Mouse (Mus musculus) megakaryocyte, embryonic 14.5 days (primary cell): ENCODE data around the gene Klhdc8a. TPM values are rescaled to one million over a fixed set of nuclear protein-coding genes. Genes with fewer than 3 reads are reported as not detected.
A peak's percentile ranks its signal among the peaks of the same experiment; 100 is the strongest.

Experiments used
- H3K27me3 ChIP-seq: replicated peaks from 2 replicates; pipeline ENCODE3; 2012; ENCODE audit warnings: inconsistent platforms
- H3K36me3 ChIP-seq: replicated peaks from 2 replicates; pipeline ENCODE3; 2012; ENCODE audit warnings: low read length, inconsistent platforms, mixed read lengths
- H3K4me1 ChIP-seq: 2 replicates; pipeline ENCODE4 v1.6.1; 2012; ENCODE audit warnings: inconsistent platforms
- H3K4me3 ChIP-seq: replicated peaks from 2 replicates; pipeline ENCODE3; 2012; ENCODE audit warnings: moderate library complexity, mild to moderate bottlenecking, inconsistent platforms
- H3K9me3 ChIP-seq: 2 replicates; pipeline ENCODE4 v1.6.1; 2012; ENCODE audit warnings: inconsistent platforms
- FLI1 ChIP-seq: IDR thresholded peaks from 2 replicates; pipeline ENCODE4 v1.6.1; 2012; ENCODE audit warnings: low read length, inconsistent platforms, mixed read lengths
- GATA1 ChIP-seq: IDR thresholded peaks from 3 replicates; pipeline ENCODE4 v1.6.1; 2012; ENCODE audit warnings: mixed read lengths, low read length, inconsistent platforms, borderline replicate concordance
- polyA plus RNA-seq: library from polyadenylated mRNA; stranded (reverse); fragments of >175 nt; gene quantifications from 2 replicates; pipeline ENCODE4 v1.2.3, GENCODE M21; 2012; ENCODE audit warnings: low replicate concordance; ENCODE audit not compliant: insufficient read depth

Klhdc8a gene
- polyA plus RNA-seq, 1 experiment, result not detected

DNA sequence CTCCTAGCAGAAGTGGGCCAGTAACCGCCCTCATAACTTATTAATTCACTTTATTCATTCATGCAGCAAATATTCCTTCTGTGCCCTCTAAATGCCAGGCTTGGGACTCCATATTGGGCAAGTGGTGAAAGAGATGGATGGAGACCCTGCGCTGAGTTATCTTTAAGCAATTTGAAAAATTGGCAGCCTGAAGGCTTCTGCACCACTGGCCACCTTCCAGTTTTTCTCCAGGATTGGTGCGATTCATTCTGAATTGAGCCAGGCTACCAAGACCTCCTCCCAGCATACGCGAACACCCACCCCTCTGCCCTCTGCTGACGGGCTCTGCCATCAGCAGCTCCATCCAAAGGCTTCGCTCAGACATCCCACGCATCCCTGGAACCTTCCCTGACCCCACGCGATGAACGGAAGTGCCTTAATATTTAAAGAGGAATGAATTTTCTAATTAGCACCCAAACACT, 10.4 kb upstream of the Klhdc8a start:
- TF ChIP-seq GATA1, result no peak
- no peak for TF ChIP-seq FLI1
- peaks cover 84% of the 10 kb centered on the region for H3K27me3 ChIP-seq
- no peaks in the 10 kb centered on the region for H3K36me3 ChIP-seq
- H3K4me3 ChIP-seq, result no peak overlapping the region
- H3K9me3 ChIP-seq, result no peaks in the 10 kb centered on the region
- H3K4me1 ChIP-seq, result peaks cover 5% of the 10 kb centered on the region

DNA sequence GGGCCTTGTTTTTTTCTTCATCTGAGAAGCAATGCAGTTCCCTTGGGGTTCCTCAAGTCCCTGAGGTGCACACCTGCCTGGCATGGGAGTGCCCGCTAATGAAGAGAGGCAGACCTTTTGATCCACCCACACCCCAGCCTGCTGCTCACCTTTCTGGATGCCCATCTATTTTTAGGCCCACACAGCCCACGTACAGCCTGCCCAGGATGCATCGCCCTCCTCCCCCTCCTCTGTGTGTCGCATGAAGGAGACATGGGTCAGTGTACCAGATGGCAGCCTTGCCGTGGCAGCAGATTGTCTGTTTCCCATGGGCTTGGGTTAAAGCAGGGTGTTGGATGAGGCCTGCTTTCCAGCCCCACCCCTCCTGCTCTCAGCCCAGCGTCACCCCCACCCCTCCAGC, 8.5 kb upstream of the Klhdc8a start:
- TF ChIP-seq FLI1 (no peak), GATA1 (no peak)
- peak overlapping the region; percentile 19 for H3K4me3 ChIP-seq
- H3K4me1 ChIP-seq, result peaks cover 5% of the 10 kb centered on the region
- peaks cover 90% of the 10 kb centered on the region for H3K27me3 ChIP-seq
- no peaks in the 10 kb centered on the region for H3K9me3 ChIP-seq
- no peaks in the 10 kb centered on the region for H3K36me3 ChIP-seq

DNA sequence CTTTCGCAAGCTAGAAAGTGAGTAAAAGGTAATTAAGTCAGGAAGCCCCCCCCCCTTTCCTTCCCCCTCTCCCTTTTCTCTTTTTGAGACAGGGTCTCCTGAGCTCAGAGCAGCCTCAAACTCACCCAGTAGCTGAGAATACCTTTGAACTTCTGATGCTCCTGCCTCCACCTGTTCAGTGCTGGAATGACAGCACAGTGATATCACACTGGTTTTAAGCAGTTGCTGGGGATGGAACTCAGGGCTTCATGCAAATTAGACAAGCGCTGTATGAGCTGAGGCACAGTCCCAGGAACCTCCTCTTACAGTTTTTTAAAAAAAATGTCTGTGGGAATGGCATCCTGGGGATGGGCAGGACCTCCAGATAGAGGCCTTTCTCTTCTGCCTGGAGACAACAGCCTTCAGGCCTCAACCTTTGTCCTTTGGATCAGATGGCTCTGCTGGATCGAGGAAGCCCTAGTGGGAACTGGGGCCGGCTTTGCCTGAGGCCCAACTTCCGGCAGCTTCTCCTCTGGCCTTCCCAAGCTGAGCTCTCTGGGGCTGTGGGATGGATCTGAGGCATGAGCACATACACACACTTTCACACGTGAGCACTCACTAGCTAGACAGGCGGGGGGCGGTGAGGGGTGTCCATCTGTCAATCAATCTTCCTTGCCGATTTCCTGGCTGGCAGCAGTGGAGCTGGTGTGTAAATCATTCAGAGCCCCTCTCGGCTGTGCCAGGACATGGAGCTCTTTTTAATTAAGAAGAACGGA, 7.3 kb upstream of the Klhdc8a start:
- peaks cover 93% of the 10 kb centered on the region for H3K27me3 ChIP-seq
- H3K4me3 ChIP-seq, result no peak overlapping the region
- H3K4me1 ChIP-seq, result peaks cover 5% of the 10 kb centered on the region
- H3K36me3 ChIP-seq, result no peaks in the 10 kb centered on the region
- TF ChIP-seq GATA1 (no peak), FLI1 (no peak)
- no peaks in the 10 kb centered on the region for H3K9me3 ChIP-seq

DNA sequence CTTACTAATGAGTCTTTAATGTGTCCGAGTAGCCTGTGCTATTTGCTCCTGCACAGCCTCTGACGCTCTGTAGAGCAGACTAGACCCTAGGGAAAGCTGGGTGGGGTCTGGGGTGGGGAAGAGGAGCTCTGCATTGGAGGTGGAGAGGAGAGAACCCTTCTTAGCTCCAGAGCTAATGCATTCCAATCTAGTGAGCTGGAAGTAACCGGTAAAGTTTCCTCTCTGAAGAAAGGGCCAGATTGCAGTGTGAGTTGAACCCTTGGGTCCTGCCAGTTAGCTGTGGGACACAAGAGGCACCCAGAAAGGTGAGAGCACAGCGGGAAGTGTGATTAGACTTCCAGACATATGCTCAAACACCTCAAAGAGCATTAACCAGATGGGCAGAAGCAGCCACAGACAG, 6.7 kb upstream of the Klhdc8a start:
- H3K4me1 ChIP-seq, result peaks cover 5% of the 10 kb centered on the region
- H3K9me3 ChIP-seq, result no peaks in the 10 kb centered on the region
- H3K4me3 ChIP-seq, result no peak overlapping the region
- no peak for TF ChIP-seq FLI1
- TF ChIP-seq GATA1, result no peak
- peaks cover 93% of the 10 kb centered on the region for H3K27me3 ChIP-seq
- H3K36me3 ChIP-seq, result no peaks in the 10 kb centered on the region

DNA sequence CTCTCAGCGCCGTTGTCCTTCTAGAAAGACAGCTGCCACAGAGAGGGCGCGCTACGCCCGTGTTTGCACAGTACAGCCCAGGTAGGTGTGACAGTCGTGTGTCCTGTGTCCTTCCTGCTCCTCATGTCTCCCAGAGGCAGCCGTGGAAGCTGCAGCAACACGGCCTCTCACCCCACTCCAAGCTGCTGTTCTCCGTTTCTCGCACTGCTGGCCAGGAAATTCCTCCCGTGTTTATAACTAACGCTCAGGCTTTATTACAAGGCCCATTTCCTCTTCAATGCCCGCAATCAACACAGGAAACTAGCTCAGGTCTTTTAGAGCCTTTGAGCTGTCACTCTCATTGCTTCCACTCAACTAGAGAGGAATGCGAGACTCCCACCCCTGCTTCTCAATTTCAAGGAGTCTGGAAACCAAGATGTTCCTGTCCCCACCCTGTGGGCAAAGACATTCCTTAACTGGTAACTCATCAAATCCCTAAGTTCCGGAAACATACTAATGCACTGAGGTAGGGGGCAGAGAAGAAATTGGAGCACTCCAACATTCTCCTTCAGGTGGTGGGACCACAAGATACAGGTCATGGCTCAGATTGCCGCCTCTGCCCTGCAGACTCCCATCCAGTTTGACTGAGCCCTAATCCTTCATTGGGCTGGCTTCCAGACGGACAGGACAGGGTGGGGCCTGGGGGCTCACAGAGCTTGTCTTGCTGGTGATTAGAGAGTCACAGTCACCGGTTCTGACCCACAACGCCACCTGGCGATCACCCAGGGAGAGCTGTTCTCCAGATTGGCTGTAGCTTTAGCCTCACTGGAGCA, 5.9 kb upstream of the Klhdc8a start:
- Histone ChIP-seq H3K9me3 (no peaks in the 10 kb centered on the region), H3K4me3 (no peak overlapping the region), H3K27me3 (peaks cover 94% of the 10 kb centered on the region), H3K4me1 (peaks cover 5% of the 10 kb centered on the region), H3K36me3 (no peaks in the 10 kb centered on the region)
- no peak for TF ChIP-seq GATA1
- TF ChIP-seq FLI1, result no peak

DNA sequence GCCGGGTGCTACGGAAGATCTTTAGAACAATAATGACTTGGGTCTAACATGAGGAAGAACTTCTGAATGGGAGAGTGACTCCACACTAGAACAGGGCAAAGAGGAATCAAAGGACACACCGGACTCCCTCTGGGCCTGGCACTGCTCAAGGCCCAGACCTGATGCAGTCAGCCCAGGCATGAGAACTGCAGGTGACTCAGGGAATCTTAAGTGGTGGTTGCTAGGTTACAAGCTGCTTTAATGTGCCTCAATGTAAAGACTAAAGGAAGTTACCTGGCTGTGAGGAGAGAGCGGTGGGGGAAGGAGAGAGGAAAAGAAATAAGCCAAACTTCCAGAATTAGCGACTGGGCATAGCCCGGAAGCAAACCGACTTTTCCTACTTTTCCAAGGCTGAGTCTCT, 2.9 kb upstream of the Klhdc8a start:
- H3K4me1 ChIP-seq, result peaks cover 20% of the 10 kb centered on the region
- no peak overlapping the region for H3K4me3 ChIP-seq
- no peak for TF ChIP-seq FLI1
- TF ChIP-seq GATA1, result no peak
- peaks cover 95% of the 10 kb centered on the region for H3K27me3 ChIP-seq
- H3K36me3 ChIP-seq, result no peaks in the 10 kb centered on the region
- H3K9me3 ChIP-seq, result no peaks in the 10 kb centered on the region

DNA sequence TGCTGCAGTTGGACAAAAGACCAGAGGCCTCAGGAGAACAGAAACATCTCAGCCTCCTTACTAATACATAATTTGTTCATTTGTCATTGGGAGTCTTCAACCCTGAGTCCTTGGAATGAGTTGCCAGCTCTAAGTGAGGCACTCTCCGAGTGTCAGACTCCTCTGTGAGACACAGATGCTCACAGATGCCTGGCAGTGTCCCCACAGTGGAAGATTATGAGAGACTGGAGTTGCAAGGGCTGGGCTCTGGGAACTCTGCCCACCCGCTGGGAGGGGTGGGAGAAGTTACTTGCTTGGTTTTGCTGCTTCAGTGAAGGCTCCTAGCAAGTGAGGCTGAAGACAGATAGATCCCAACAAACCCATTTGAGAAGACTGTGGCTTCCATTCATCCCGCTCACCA, 2.4 kb upstream of the Klhdc8a start:
- H3K9me3 ChIP-seq, result no peaks in the 10 kb centered on the region
- no peak for TF ChIP-seq FLI1
- H3K4me3 ChIP-seq, result no peak overlapping the region
- H3K27me3 ChIP-seq, result peaks cover 96% of the 10 kb centered on the region
- H3K4me1 ChIP-seq, result peaks cover 20% of the 10 kb centered on the region
- no peaks in the 10 kb centered on the region for H3K36me3 ChIP-seq

DNA sequence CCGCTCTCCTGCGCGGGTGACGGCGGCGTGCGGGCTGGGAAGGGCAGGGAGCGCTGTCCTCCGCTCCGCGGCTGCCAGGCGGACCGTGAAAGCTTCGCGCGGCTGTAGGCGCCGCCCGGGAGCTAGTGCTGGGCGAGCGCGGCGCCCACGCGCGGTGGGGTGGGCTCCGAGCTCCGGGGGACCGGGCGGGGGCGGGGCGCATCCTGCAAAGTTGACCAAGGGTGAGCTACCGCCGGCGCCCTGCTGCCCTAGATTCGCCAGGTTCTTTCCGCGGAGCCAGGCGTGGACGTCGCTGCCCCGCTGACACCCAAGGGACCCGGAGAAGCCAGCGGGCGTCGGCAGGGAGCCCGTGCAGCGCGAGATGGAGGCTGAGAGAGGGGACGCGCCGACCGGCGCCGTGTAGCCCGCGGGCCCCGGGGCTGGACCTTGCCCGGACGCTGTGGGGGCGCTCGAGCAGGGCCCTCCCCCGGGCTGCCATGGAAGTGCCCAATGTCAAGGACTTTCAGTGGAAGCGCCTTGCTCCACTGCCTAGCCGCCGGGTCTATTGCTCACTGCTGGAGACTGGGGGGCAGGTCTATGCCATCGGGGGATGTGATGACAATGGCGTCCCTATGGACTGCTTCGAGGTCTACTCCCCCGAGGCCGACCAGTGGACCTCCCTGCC, 507 bp downstream of the Klhdc8a start:
- H3K4me3 ChIP-seq, result peak overlapping the region; percentile 84

DNA sequence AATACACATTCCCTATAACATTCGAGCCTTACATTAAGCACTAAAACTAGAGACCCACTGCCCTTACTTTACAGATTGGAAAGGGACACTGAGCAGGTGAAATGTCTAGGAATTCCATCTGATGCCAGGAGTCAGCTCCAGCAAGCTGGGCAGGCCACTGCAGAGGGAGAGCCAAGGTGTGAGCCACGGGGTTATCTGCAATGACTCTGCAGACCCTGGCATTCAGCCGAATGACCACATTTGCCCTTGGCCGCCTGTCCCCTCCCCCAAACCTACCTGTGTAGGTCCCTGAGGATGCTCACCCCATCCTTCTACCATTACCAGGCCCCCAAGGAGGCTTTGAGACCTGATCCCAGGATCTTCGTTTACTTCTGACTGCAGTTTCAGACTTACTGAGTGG, 1.3 kb downstream of the Klhdc8a start:
- TF ChIP-seq GATA1 (no peak), FLI1 (no peak)
- Histone ChIP-seq H3K27me3 (peaks cover 98% of the 10 kb centered on the region), H3K9me3 (no peaks in the 10 kb centered on the region), H3K4me3 (no peak overlapping the region), H3K36me3 (no peaks in the 10 kb centered on the region), H3K4me1 (peaks cover 24% of the 10 kb centered on the region)

More for the DNA sequence above, 507 bp downstream of the Klhdc8a start:
- peaks cover 97% of the 10 kb centered on the region for H3K27me3 ChIP-seq
- no peaks in the 10 kb centered on the region for H3K9me3 ChIP-seq
- H3K36me3 ChIP-seq, result no peaks in the 10 kb centered on the region
- H3K4me1 ChIP-seq, result peaks cover 21% of the 10 kb centered on the region
- no peak for TF ChIP-seq GATA1
- no peak for TF ChIP-seq FLI1
